Mouse (Mus musculus) cerebellum, adult (tissue): Measurements from ENCODE around the gene Zbtb18.

Experiments
- ATAC-seq: cut with Nextera tagmentation; 2 replicates; pipeline ENCODE4 v1.9.2; 2017; ENCODE audit warnings: mild to moderate bottlenecking, moderate library complexity, mixed read lengths; ENCODE audit not compliant: insufficient number of reproducible peaks, low FRiP score, low TSS enrichment

The Zbtb18 gene

GRCm38 (mm10) chr1:177475542-177476197 is 33.5 kb downstream of the Zbtb18 start:
- ATAC-seq = no peak

GRCm38 (mm10) chr1:177478578-177478977 is 36.4 kb downstream of the Zbtb18 start:
- no peak for ATAC-seq

GRCm38 (mm10) chr1:177479356-177480004 is 37.3 kb downstream of the Zbtb18 start:
- peak; percentile 84 for ATAC-seq

- no peak for ATAC-seq
These were observed 41.5 kb downstream of the Zbtb18 start for GRCm38 (mm10) chr1:177483612-177484011.

GRCm38 (mm10) chr1:177484280-177484679 is 42.1 kb downstream of the Zbtb18 start:
- ATAC-seq = no peak

GRCm38 (mm10) chr1:177484680-177485079 is 42.5 kb downstream of the Zbtb18 start:
- ATAC-seq = no peak

GRCm38 (mm10) chr1:177489844-177490243 is 47.7 kb downstream of the Zbtb18 start:
- ATAC-seq = no peak

GRCm38 (mm10) chr1:177490808-177491207 is 48.7 kb downstream of the Zbtb18 start:
- ATAC-seq = no peak

- ATAC-seq = no peak
These were observed 49.1 kb downstream of the Zbtb18 start for GRCm38 (mm10) chr1:177491280-177491679.

- no peak for ATAC-seq
These were observed 52.2 kb downstream of the Zbtb18 start for GRCm38 (mm10) chr1:177494306-177494705.

GRCm38 (mm10) chr1:177494913-177495542 is 52.9 kb downstream of the Zbtb18 start:
- ATAC-seq = no peak
